Mouse (Mus musculus) lung, postnatal 36 days (tissue): ENCODE data around the gene Acsf2.
A peak's percentile ranks its signal among the peaks of the same experiment; 100 is the strongest.

Source experiments
- DNase-seq: peaks from one replicate; pipeline ENCODE4 v3.0.0; 2022; ENCODE audit warnings: mixed read lengths

The Acsf2 gene

DNA sequence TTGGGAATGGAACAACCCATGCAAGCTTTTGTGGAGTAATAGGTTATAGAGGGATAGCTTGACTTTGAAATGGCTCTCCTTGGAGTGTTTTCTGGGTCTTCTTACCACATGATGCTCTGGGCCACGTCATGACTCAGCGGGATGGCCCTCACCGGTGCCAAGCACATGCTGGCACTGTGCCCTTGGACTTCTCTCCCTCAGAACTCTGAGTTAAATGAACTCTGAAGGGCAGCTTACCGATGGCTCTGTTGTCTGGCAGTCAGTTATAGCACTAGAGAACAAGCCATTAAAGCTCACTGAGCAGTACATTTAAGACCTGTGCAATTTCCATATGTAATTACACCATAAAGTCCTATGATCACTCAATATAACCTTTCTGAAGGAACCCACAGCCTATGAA, 4.4 kb downstream of the Acsf2 start:
- peak; percentile 27 for DNase-seq

DNA sequence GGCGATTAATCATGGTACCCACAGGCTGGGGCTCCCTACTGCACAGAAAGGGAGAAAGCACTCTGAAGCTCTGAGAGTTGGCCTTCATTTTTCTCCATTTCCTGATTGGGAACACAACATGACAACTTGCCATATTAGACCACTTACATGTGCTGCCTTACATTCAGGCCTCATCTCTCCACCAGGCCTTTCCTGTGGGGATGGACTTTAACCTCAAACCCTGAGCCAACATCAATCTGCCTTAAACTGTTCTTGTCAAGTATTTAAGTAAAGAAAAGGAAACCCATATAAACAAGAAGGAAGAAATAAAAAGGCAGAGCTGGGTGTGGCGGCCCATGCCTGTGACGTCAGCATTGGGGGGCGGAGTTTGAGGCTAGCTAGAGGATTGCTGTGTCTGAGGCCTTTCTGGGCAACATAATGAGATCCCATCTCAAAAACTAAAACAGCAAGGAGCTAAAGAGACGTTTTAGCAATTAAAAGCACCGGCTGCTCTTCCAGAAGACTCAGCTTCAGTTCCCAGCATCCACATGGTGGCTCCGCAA, 5.3 kb downstream of the Acsf2 start:
- peak; percentile 66 for DNase-seq

DNA sequence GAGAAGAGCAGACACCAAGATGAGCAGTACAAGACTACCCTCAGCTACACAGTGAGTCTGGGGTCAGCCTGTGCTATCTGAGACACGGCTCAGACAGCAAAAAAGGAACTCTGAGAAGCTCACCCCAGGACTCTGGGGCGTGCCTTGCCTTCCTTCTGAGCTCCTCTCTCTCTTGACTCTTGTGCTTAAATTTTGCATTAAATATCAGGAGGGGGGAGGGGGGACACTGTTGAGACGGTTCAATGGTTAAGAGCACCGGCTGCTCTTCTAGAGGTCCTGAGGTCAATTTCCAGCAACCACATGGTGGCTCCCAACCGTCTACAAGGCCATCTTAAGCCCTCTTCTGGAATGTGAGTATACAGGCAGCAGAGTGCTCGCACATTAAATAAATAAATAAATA, 14.2 kb downstream of the Acsf2 start:
- no peak for DNase-seq

DNA sequence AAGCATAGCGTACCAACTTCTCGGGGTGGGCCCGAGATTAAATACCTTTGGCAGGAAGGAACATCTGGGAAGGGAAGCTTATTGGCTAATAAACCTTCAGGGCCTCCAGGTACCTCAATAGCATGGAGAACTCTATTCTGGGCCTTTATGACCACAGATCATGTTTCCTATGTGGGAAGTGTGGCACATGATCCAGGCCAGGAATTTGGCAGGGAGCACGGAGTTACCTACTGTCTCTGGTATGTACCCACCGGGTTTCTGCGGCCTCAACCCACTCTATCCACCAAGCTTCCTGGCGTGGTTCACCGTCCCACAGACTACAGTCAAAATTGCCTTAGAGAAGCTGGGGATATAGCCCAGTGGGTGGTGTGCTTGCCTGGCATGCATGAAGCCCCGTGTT, 16.6 kb downstream of the Acsf2 start:
- no peak for DNase-seq

- no peak for DNase-seq
Observed at GRCm38 (mm10) chr11:94580111-94580740, 21.4 kb downstream of the Acsf2 start.

DNA sequence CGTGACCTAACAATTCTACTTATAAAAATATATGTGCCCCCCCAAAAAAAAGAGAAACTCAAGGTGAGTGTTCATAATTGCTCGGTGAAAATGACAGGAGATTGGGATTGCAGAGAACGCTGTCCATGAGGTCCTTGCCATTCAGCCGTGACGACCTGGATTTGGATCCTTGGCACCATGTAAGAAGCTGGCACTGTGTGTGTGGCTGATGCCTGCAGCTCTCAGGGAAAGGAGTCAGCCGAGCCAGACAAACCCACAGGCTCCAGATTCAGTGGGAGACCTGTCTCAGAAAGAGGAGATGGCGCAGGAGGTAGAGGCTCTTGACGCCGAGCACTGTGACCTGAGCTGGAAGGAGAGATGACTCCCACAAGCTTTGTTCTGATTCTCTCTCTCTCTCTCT, 25.3 kb downstream of the Acsf2 start:
- DNase-seq = no peak

- DNase-seq = peak; percentile 60
Observed at GRCm38 (mm10) chr11:94575036-94575435, 26.6 kb downstream of the Acsf2 start.

- no peak for DNase-seq
Observed at GRCm38 (mm10) chr11:94574560-94574959, 27.1 kb downstream of the Acsf2 start.

- DNase-seq = no peak
Observed at GRCm38 (mm10) chr11:94571850-94572249, 29.8 kb downstream of the Acsf2 start.

GRCm38 (mm10) chr11:94570612-94571011, 31.1 kb downstream of the Acsf2 start:
- peak; percentile 71 for DNase-seq

GRCm38 (mm10) chr11:94567326-94567725, 34.3 kb downstream of the Acsf2 start:
- DNase-seq = no peak

GRCm38 (mm10) chr11:94566534-94566933, 35.1 kb downstream of the Acsf2 start:
- DNase-seq = no peak

- DNase-seq = peak; percentile 70
Observed at GRCm38 (mm10) chr11:94565151-94565479, 36.6 kb downstream of the Acsf2 start.

DNA sequence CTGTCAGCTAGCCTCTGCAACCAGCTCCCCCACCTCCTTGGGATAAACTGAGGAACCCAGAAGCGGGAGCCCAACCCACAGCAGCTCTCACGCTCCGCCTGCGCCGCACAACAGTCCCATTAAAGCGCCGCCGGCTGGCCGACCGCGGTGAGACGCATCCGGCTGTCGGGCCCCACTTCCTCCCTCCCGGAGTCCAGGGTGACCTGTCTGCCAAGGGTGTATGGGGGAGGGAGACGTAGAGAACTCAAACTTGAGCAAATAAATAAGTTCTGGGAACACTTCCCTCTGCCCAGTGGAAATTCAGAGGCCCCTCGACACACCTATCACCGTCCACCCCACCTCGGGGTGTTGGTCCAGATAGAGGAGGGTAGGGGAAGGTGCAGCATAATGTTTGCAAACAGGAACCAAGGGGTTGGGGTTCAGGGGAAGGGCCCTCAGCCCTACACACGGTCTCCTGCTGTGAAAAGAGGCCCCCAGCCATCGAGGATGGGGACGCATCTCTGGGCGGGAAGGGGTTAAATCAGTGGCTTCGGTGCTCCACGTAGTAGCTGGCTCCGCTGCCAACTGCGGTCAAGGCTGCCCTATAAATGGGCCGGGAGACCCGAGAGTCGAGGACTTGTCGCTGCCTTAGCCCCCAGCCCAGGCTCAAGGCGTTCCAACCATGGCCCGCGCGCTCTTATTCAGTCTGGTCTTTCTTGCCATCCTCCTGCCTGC, 37.1 kb downstream of the Acsf2 start, which contains the start of gene Chad:
Gene Chad (plus strand): TSS at position 611 of the 714 bp plus-strand sequence.
- DNase-seq = peak; percentile 71

- peak; percentile 30 for DNase-seq
Observed at GRCm38 (mm10) chr11:94563821-94564220, 37.9 kb downstream of the Acsf2 start.

GRCm38 (mm10) chr11:94563383-94563782, 38.3 kb downstream of the Acsf2 start:
- DNase-seq = no peak

DNA sequence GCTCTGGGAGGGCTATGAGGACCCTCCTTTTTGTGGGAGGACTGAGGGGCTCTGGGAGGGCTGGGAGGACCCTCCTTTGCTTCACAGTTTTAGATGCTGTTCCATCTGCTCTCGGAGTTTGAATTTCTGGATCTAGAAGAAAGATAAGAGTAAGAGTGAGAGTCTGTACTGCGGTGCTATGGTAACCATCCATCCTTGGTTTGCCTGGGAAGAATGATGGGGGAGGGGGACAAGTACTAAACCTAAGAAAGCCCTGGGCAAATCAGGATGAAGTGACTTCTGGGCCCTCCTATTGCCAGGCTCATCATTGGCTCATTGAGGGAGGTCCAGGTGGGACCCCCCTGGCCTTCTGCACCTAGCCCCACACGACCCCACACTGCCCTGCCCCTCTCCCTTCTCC, 43.4 kb downstream of the Acsf2 start:
- no peak for DNase-seq

DNA sequence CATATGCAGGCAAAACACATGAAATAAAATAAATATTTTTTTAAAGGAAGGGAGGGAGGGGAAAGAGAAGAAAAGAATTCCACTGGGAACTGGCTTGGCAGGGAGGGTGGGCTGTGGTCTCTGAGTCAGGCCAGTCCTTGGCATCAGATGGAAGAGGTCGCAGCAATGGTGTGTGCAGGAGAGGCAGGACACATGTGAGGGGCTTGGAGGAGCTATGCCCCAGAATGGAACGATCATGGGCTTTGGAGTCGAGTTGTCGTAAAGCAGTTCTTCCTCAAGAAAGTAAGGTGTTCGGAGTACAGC, 51.3 kb downstream of the Acsf2 start:
- DNase-seq = no peak

- no peak for DNase-seq
Observed at GRCm38 (mm10) chr11:94549691-94550441, 51.8 kb downstream of the Acsf2 start.

DNA sequence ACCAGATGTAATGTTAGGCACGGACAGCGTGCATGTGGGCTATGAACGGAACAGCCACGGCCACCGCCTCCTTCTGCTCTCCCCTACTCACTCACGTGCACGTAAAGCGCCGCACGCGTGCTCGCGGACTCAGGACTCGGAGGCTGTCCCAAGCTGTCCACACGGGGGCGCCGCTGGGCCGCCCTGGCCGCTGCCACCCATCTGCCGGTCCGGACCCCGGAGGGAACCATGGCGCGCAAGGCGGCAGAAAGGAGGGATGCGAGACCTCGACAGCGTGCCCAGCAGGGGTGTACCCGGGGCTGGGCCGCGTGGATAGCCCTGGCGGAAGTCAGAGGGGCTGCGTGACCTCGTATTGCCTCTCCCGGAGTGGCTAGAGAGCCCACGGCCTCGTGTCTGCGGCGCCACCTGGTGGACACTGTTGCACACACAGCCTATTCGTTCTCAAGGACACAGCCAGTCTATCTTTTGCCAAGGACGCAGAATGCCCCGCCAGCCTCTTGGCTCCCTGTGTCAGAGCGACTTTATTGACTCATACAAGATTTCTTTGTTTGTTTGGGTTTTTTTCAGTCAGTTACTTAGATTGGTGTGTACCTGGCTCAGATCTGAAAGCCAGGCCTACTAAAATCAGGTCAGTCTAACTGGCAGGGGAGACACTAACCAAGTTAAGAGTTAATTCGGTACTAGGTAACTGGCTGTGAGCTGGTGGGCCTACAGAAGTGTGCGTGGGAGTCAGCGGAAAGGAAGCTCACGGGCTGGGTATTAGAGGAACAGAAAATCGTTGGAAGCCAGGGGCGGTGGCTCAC, 52.6 kb downstream of the Acsf2 start, which contains the start of gene Rsad1:
Gene Rsad1 (minus strand): TSS at position 368 of the 803 bp plus-strand sequence.
- DNase-seq = peak; percentile 97

GRCm38 (mm10) chr11:94548041-94548784, 53.5 kb downstream of the Acsf2 start:
- DNase-seq = peak; percentile 38

GRCm38 (mm10) chr11:94547271-94547670, 54.4 kb downstream of the Acsf2 start:
- no peak for DNase-seq
